Mouse (Mus musculus): ENCODE results near the gene Prss29.

DNA sequence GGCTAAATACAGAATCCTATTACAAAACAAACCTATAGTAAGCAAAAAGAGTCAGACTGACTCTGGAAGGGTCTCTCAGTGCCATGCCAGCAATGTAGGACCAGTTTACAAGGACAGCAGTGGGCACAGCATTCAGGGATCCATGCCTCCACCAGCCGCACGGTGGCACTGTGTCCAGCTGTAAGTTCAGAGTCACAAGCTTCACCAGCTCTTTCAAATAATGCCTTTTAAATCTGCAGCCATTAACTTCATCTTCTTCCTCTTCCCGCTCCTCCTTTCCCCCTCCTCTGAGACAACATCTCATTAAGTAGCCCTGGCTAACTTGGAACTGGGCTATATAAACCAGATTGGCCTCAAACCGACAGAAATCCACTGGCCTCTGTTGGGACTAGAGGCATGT is 29.6 kb upstream of the Prss29 start:
- no peak for TF ChIP-seq POLR2A (IDR thresholded peaks at IDR 0.05; ENCODE audit: extremely low read depth, insufficient read depth, low read length)
- TF ChIP-seq CTCF (IDR thresholded peaks at IDR 0.05; ENCODE audit: low read depth, low read length): peak; percentile 85

All from liver, adult 2 months (tissue).